Mouse (Mus musculus): ENCODE data around the gene Gm14443.
"Not testable (repeated sequence)": the region's sequence is repeated elsewhere in the genome, so short reads cannot be mapped to it uniquely, and the experiment has no call there.

Gene Gm14443

GRCm38 (mm10) chr2:175175401-175176180 is at the start of gene Gm14443:
Gm14443 (minus strand) TSS chr2:175175871.
- not testable (repeated sequence) for DNase-seq (ENCODE audit: low spot score)

GRCm38 (mm10) chr2:175206732-175207131 is 31.1 kb upstream of the Gm14443 start, which contains the start of gene Gm14391:
Gm14391 (minus strand) TSS chr2:175206917.
- DNase-seq (ENCODE audit: low spot score) = not testable (repeated sequence)

GRCm38 (mm10) chr2:175179008-175179407 is 3.3 kb upstream of the Gm14443 start:
- not testable (repeated sequence) for DNase-seq (ENCODE audit: low spot score)

GRCm38 (mm10) chr2:175176312-175176711 is 641 bp upstream of the Gm14443 start:
- DNase-seq (ENCODE audit: low spot score) = no peak

GRCm38 (mm10) chr2:175174058-175174457 is 1.6 kb downstream of the Gm14443 start:
- DNase-seq (ENCODE audit: low spot score) = not testable (repeated sequence)

- not testable (repeated sequence) for DNase-seq (ENCODE audit: low spot score)
These were observed 2.6 kb downstream of the Gm14443 start for GRCm38 (mm10) chr2:175172906-175173595.

- DNase-seq (ENCODE audit: low spot score) = no peak
These were observed 3.5 kb downstream of the Gm14443 start for GRCm38 (mm10) chr2:175172123-175172522.

- DNase-seq (ENCODE audit: low spot score) = not testable (repeated sequence)
These were observed 8.8 kb downstream of the Gm14443 start for GRCm38 (mm10) chr2:175166870-175167269.

GRCm38 (mm10) chr2:175165110-175165509 is 10.6 kb downstream of the Gm14443 start:
- not testable (repeated sequence) for DNase-seq (ENCODE audit: low spot score)

- DNase-seq (ENCODE audit: low spot score) = not testable (repeated sequence)
These were observed 14.2 kb downstream of the Gm14443 start for GRCm38 (mm10) chr2:175161438-175161837.

GRCm38 (mm10) chr2:175158642-175159041 is 17.0 kb downstream of the Gm14443 start:
- DNase-seq (ENCODE audit: low spot score) = no peak

GRCm38 (mm10) chr2:175156696-175157095 is 19.0 kb downstream of the Gm14443 start:
- DNase-seq (ENCODE audit: low spot score) = no peak

GRCm38 (mm10) chr2:175141993-175142295 is 33.7 kb downstream of the Gm14443 start, which contains the start of gene Gm14399:
Gm14399 (minus strand) TSS chr2:175142012.
- not testable (repeated sequence) for DNase-seq (ENCODE audit: low spot score)

GRCm38 (mm10) chr2:175141118-175141992 is 34.3 kb downstream of the Gm14443 start:
- DNase-seq (ENCODE audit: low spot score) = not testable (repeated sequence)

GRCm38 (mm10) chr2:175140624-175141023 is 35.0 kb downstream of the Gm14443 start:
- not testable (repeated sequence) for DNase-seq (ENCODE audit: low spot score)
